Mouse (Mus musculus) heart, adult 2 months (tissue): ENCODE measurements around the gene Bcl10.

Experiments used
- CTCF ChIP-seq: fragments of 200-600 bp; IDR thresholded peaks from 2 replicates; pipeline ENCODE4 v1.8.1; 2022; ENCODE audit warnings: antibody characterized with exemption, mild to moderate bottlenecking, moderate library complexity
- EP300 ChIP-seq: fragments of 200-500 bp; IDR thresholded peaks from 2 replicates; pipeline ENCODE4 v1.6.1; 2011; ENCODE audit warnings: low read depth, low read length, control low read depth; ENCODE audit not compliant: insufficient read depth

- TF ChIP-seq EP300 (no peak), CTCF (no peak)
Measured at GRCm38 (mm10) chr3:145873271-145873670, 49.3 kb upstream of the Bcl10 start.
